Mouse (Mus musculus): ENCODE results near the gene Mindy4b-ps. TPM values are rescaled to one million over a fixed set of nuclear protein-coding genes. Genes with fewer than 3 reads are reported as not detected.
"Not testable (repeated sequence)": the region's sequence is repeated elsewhere in the genome, so short reads cannot be mapped to it uniquely, and the experiment has no call there.

The Mindy4b-ps gene
- not detected in 2 replicates for polyA plus RNA-seq (2015; fragmentation: Nextera tagmentation; extraction: Ambion mirVana)

DNA sequence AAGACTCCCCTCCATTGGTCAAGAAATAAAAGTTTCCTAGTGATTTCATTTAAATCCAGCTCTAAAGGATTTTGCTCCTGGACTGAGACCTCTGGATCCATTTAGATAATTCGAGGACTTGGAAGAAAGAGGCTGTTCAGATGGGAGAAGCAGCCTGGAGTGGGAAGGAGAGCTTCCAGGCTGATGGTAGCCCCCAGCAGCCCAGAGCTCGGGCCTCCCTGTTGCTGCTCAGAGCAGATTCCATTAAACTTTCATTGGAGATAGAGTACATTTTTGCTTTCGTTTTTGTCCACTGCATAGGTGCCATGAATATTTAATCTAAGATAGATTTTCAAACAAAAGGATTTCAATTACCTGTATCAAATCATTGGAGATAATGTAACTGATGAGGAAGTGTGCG is at the start of gene Mindy4b-ps:
Mindy4b-ps (minus strand) TSS at position 101 of the 400 bp plus-strand sequence.
- no peak within 1 kb of the TSS for H3K4me3 ChIP-seq
- 62% methylated on average over 4 of the region's 4 CpGs for WGBS
- no peaks in the 10 kb centered on the region for H3K36me3 ChIP-seq
- no peak for ATAC-seq (ENCODE audit: borderline replicate concordance, extremely low read depth, low FRiP score, low TSS enrichment)
- H3K9ac ChIP-seq, result no peak within 1 kb of the TSS
- no peaks in the 10 kb centered on the region for H3K27me3 ChIP-seq
- no peak within 1 kb of the TSS for H3K4me2 ChIP-seq
- H3K27ac ChIP-seq, result no peak within 1 kb of the TSS
- no peaks in the 10 kb centered on the region for H3K4me1 ChIP-seq
- H3K9me3 ChIP-seq, result no peaks in the 10 kb centered on the region

GRCm38 (mm10) chr3:58871882-58872281 is 49.8 kb upstream of the Mindy4b-ps start:
- H3K9ac ChIP-seq, result not testable (repeated sequence)

GRCm38 (mm10) chr3:58865690-58866089 is 43.6 kb upstream of the Mindy4b-ps start:
- Histone ChIP-seq H3K4me3 (no peak overlapping the region), H3K27me3 (no peaks in the 10 kb centered on the region), H3K27ac (no peak overlapping the region), H3K4me2 (no peak overlapping the region), H3K4me1 (no peaks in the 10 kb centered on the region), H3K9me3 (no peaks in the 10 kb centered on the region), H3K9ac (no peak overlapping the region), H3K36me3 (no peaks in the 10 kb centered on the region)
- no peak for ATAC-seq (ENCODE audit: borderline replicate concordance, extremely low read depth, low FRiP score, low TSS enrichment)
- WGBS, result 40% methylated on average over 7 of the region's 7 CpGs

More at GRCm38 (mm10) chr3:58871882-58872281, 49.8 kb upstream of the Mindy4b-ps start:
- not testable (repeated sequence) for H3K27ac ChIP-seq; H3K4me2 ChIP-seq; H3K36me3 ChIP-seq; H3K9me3 ChIP-seq; H3K4me3 ChIP-seq; ATAC-seq (ENCODE audit: borderline replicate concordance, extremely low read depth, low FRiP score, low TSS enrichment); H3K4me1 ChIP-seq; H3K27me3 ChIP-seq
- WGBS, result 74% methylated on average over 2 of the region's 2 CpGs

GRCm38 (mm10) chr3:58862976-58863375 is 40.9 kb upstream of the Mindy4b-ps start:
- H3K4me3 ChIP-seq, result no peak overlapping the region
- H3K4me2 ChIP-seq, result no peak overlapping the region
- no peaks in the 10 kb centered on the region for H3K9me3 ChIP-seq
- no peak overlapping the region for H3K27ac ChIP-seq
- no peaks in the 10 kb centered on the region for H3K4me1 ChIP-seq
- H3K9ac ChIP-seq, result no peak overlapping the region
- ATAC-seq (ENCODE audit: borderline replicate concordance, extremely low read depth, low FRiP score, low TSS enrichment), result no peak
- no peaks in the 10 kb centered on the region for H3K27me3 ChIP-seq
- WGBS, result 41% methylated on average over 2 of the region's 2 CpGs
- H3K36me3 ChIP-seq, result no peaks in the 10 kb centered on the region

DNA sequence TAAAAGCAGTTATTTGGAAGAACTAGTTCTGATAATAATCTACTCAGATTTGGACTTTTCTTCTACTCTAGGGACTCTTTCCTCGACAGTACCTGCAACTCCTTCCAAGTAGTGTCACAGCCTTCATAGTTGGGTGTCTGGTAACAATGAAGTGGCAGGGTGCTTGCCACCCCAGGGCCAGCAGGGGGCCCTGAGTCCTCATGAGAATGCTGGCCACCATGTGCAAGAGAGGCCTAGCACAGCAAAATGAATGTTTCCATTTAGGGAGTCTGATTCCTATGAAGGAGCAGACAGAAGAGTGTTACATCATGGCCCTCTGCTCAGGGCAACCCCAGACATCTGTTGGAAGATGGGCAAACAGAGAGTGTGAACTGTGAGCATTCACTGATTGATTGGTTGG is 21.3 kb upstream of the Mindy4b-ps start:
- no peak overlapping the region for H3K27ac ChIP-seq
- no peak for ATAC-seq (ENCODE audit: borderline replicate concordance, extremely low read depth, low FRiP score, low TSS enrichment)
- no peaks in the 10 kb centered on the region for H3K4me1 ChIP-seq
- no peaks in the 10 kb centered on the region for H3K27me3 ChIP-seq
- no peak overlapping the region for H3K9ac ChIP-seq
- 41% methylated on average over 1 of the region's 1 CpGs for WGBS
- H3K9me3 ChIP-seq, result no peaks in the 10 kb centered on the region
- no peak overlapping the region for H3K4me2 ChIP-seq
- H3K36me3 ChIP-seq, result no peaks in the 10 kb centered on the region
- no peak overlapping the region for H3K4me3 ChIP-seq

DNA sequence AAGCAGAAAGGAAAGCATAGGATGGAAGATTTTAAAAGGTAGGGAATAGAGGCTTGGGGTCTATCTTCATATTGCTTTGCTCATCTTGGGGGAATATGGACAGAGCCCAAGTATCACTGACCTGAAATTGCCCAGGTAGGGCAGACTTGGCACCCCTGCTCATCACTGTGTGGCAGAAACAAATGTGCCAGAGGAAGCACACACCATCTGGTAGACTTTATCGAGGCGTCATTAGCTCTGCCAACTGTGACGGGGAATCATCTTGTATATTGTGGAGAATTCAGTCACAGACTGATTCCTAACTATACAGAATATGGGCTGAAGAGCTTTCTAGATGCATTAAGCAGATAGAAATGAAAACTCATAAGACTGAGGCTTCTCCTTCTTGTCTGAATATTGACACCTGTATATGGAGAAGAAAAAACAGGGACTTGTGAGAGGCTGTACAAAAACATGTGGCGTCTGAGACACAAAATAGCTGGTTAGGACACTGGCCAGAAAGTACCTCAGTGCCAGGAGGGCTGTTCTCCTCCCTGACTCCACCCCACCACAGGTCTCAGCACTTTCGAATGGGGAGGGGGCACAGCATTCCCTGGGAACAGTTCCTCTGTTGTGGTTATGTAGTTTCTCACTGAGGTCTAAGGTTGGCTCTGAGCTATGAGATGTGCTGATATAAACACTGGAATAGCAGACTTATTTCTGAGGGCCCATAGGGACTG is 11.5 kb upstream of the Mindy4b-ps start:
- no peak overlapping the region for H3K4me3 ChIP-seq

DNA sequence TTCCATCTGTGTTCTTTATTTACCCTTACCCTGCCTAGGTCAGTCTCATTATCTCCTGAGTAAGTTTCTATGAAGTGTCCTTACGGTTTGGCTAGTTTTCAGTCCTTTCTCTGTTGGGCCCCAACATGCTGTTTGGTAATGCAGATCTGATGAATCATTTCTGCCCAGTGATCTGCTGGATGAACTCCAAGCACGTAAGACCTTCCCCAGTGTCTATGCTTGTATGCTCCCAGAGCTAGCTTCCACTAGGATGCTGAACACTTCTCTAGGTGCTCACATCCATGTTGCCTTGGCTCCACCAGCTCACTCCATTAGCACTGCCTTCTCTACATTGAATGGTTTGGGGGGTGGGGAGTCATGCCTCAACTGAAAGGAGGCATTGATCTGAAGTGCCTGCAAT is 10.8 kb upstream of the Mindy4b-ps start:
- WGBS, result 81% methylated on average over 2 of the region's 2 CpGs
- Histone ChIP-seq H3K9me3 (no peaks in the 10 kb centered on the region), H3K27me3 (no peaks in the 10 kb centered on the region), H3K27ac (no peak overlapping the region), H3K4me1 (no peaks in the 10 kb centered on the region), H3K4me2 (no peak overlapping the region), H3K4me3 (no peak overlapping the region), H3K9ac (no peak overlapping the region), H3K36me3 (no peaks in the 10 kb centered on the region)
- no peak for ATAC-seq (ENCODE audit: borderline replicate concordance, extremely low read depth, low FRiP score, low TSS enrichment)

More for the DNA sequence above, 11.5 kb upstream of the Mindy4b-ps start:
- no peak for ATAC-seq (ENCODE audit: borderline replicate concordance, extremely low read depth, low FRiP score, low TSS enrichment)
- Histone ChIP-seq H3K9me3 (no peaks in the 10 kb centered on the region), H3K4me1 (no peaks in the 10 kb centered on the region), H3K9ac (no peak overlapping the region), H3K27me3 (no peaks in the 10 kb centered on the region), H3K36me3 (no peaks in the 10 kb centered on the region), H3K4me2 (no peak overlapping the region), H3K27ac (no peak overlapping the region)
- 84% methylated on average over 5 of the region's 5 CpGs for WGBS

DNA sequence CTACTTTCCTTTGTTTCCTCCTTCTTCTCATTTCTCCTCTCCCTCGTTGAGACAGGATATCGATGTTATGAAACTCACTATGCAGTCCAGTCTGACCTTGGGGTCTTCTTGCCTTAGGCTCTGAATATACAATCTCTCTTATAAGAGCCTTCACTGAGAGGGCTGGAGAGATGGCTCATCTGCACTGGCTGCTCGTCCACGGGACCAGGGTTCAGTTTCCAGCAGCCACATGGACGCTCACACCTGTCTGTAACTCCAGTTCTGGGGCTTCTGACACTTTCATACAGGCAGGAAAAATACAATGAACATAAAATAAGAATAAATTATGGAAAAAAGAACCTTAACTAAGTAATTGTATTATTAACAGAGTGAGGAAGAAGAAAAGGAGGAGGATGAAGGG is 9.5 kb upstream of the Mindy4b-ps start:
- 72% methylated on average over 5 of the region's 5 CpGs for WGBS
- no peak for ATAC-seq (ENCODE audit: borderline replicate concordance, extremely low read depth, low FRiP score, low TSS enrichment)

DNA sequence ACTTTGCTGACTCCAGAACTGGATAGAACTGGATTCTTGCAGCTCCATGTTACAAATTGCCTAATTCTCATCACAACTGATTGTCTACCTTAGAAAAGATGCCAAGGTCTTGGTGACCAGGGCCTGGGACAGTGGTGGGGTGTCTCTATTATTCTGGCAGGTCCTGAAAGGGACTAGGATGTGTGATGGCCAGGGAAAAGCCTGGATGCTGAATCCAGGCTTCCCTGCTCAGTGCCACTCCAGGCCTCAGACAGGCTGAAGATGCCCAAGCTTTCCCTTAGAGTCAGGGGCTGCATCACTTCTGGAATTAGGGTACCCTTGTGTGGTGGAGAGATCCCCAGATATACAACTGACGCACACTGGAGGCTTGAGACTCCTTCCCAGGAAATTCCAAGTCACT is 7.8 kb upstream of the Mindy4b-ps start:
- no peak overlapping the region for H3K9ac ChIP-seq
- no peaks in the 10 kb centered on the region for H3K4me1 ChIP-seq
- ATAC-seq (ENCODE audit: borderline replicate concordance, extremely low read depth, low FRiP score, low TSS enrichment), result no peak
- no peak overlapping the region for H3K4me2 ChIP-seq
- no peak overlapping the region for H3K27ac ChIP-seq
- no peaks in the 10 kb centered on the region for H3K9me3 ChIP-seq
- no peaks in the 10 kb centered on the region for H3K36me3 ChIP-seq
- no peaks in the 10 kb centered on the region for H3K27me3 ChIP-seq
- 71% methylated on average over 1 of the region's 1 CpGs for WGBS
- no peak overlapping the region for H3K4me3 ChIP-seq

More for the DNA sequence above, 9.5 kb upstream of the Mindy4b-ps start:
- Histone ChIP-seq H3K4me1 (no peaks in the 10 kb centered on the region), H3K9ac (no peak overlapping the region), H3K27me3 (no peaks in the 10 kb centered on the region), H3K4me3 (no peak overlapping the region), H3K36me3 (no peaks in the 10 kb centered on the region), H3K9me3 (no peaks in the 10 kb centered on the region), H3K27ac (no peak overlapping the region), H3K4me2 (no peak overlapping the region)

DNA sequence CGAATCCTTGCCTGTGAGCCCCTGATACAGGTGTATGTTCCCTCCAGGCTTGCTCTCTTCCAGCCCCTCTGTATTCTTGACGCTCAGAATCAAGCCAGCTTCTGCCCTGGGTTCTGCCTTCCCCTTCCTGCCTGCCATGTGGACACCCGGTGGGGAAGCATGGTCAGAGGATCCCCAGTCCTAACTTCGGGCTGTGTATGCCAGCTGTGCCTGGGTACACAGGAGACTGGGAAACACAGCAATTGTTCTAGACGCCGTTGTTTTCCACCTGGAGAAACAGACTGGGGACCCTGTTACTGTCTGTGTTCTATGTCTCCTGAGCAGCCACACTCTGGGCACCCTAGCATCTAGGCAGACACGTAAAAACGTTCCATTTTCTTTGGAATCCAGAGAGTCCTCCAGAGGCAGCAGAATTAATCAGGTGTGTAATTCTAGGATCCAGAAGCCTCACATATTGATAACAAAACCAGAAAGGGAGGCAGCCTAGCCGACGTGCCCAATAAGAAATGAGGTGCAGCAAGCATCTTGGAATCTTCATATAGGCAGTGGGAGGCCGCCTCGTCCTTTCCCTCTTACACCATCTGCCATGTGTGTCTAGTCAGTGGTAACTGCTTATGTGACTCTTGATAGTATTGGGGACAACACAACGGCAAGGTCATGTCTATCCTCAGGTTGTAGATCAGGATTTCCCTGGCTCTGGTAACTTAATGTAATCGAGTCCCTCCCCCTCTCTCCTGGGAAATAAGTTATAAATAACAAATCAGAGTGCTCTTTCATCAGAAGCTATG is 6.4 kb upstream of the Mindy4b-ps start:
- WGBS, result 71% methylated on average over 14 of the region's 14 CpGs
- Histone ChIP-seq H3K4me2 (no peak overlapping the region), H3K27me3 (no peaks in the 10 kb centered on the region), H3K27ac (no peak overlapping the region), H3K9me3 (no peaks in the 10 kb centered on the region), H3K9ac (no peak overlapping the region), H3K36me3 (no peaks in the 10 kb centered on the region), H3K4me3 (no peak overlapping the region), H3K4me1 (no peaks in the 10 kb centered on the region)
- ATAC-seq (ENCODE audit: borderline replicate concordance, extremely low read depth, low FRiP score, low TSS enrichment), result no peak

DNA sequence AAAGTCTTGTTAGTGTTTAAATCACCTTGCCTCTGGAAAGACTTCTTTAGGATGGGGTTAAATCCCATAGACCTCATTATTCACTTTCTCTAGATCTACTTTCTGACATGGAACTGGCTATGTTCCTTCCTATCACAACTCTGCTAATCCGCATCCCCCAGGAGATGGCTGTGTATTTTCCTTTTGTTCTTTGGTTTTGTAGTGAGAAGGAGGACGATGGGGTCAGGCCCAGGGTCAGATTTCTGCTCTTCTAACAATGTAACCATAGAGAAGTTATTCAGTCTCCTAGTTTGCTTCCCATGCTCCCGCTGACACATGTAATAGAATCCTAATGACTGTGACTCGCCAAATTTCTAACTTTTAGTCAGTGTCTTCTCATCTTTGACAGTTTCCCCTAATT is 4.2 kb upstream of the Mindy4b-ps start:
- Histone ChIP-seq H3K27me3 (no peaks in the 10 kb centered on the region), H3K4me2 (no peak overlapping the region), H3K4me3 (no peak overlapping the region), H3K9me3 (no peaks in the 10 kb centered on the region), H3K4me1 (no peaks in the 10 kb centered on the region), H3K36me3 (no peaks in the 10 kb centered on the region), H3K9ac (no peak overlapping the region), H3K27ac (no peak overlapping the region)
- WGBS, result 52% methylated on average over 4 of the region's 4 CpGs
- ATAC-seq (ENCODE audit: borderline replicate concordance, extremely low read depth, low FRiP score, low TSS enrichment), result no peak

DNA sequence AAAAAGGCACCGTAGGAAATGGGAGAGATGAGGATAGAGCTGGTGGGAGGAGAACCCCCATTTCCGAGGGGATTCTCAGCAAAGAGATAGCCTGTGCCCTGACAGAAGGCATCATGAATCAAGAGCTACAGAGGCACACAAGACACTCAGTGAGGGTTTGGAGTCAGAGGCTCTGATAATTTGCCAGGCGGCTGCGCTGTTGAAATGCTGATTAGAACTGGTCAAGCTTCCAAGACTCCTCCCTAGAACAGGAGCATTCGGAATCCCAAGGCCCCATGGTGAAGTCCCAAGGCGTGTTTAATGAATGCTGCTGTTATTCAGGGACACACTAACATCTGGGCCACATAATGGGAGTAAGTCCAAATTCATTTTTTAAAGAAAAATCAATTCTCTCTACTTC is 4.8 kb downstream of the Mindy4b-ps start:
- Histone ChIP-seq H3K36me3 (no peaks in the 10 kb centered on the region), H3K9me3 (no peaks in the 10 kb centered on the region), H3K4me3 (no peak overlapping the region), H3K27me3 (no peaks in the 10 kb centered on the region), H3K4me2 (no peak overlapping the region), H3K4me1 (no peaks in the 10 kb centered on the region), H3K9ac (no peak overlapping the region), H3K27ac (no peak overlapping the region)
- 29% methylated on average over 6 of the region's 6 CpGs for WGBS
- ATAC-seq (ENCODE audit: borderline replicate concordance, extremely low read depth, low FRiP score, low TSS enrichment), result no peak

All from lung, embryonic 15.5 days (tissue).